In the genomic region with DNA sequence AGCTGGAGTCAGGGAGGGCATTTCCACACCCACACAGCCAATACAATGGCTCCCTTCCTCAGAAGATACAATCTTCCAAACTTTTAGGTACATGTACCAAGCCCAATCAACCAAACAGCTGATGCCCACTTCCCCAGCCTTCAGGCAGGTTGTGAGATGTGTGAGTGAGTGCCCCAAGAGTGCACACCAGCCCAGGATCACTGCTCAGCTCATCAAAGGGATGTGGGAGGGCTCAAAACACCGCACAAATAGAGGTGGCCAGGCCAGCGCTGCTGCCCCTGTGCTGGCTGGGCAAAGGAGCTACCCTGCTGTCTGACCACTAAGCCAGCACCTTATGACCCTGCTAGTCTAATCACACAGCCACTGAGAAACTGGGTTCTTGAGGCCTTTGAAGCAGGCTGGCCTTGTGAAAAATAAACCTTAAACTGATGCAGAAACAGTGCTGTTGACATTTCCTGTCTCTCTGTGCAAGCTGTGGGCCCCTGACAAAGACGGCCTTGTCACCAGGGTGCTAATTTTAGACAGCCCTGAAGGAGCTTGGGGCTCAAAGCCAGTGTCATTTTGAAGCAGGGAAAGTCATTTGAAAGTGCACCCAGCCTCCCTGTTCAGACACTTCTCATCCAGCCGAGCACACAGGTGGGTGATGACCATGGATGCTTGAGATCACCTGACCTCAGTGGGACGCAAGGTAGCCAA, we compare ENCODE assay signal across 14 mouse cellular contexts. TPM values are rescaled to one million over a fixed set of nuclear protein-coding genes. Genes with fewer than 3 reads are reported as not detected.
A peak's percentile ranks its signal among the peaks of the same experiment; 100 is the strongest.
DNase-seq lines count a peak whose midpoint lies in the region; ATAC-seq and TF ChIP-seq lines count a peak whose summit lies in the region.
"Had no signal": no experiment of that assay in that cellular context is flagged by ENCODE, and none has a peak within 500 bp of the region (broad histone marks: within the 10 kb centered on the region; RNA-seq: fewer than 3 reads in every experiment).

No protein-coding gene starts in this region.

- WGBS in thymus, adult 2 months: 27% methylated on average over 5 of the region's 5 CpGs

- TF ChIP-seq CTCF in thymus, adult 2 months (IDR thresholded peaks at IDR 0.05; ENCODE audit: borderline replicate concordance, control insufficient read depth, extremely low read depth, insufficient read depth, low read length, poor library complexity): no peak

- no peaks in the 10 kb centered on the region for H3K36me3 ChIP-seq in thymus, adult 2 months (ENCODE audit: control insufficient read depth, insufficient read depth, low read length)
- H3K36me3 ChIP-seq: midbrain, embryonic 13.5 days; stomach, embryonic 15.5 days had no signal

- no peak for TF ChIP-seq POLR2A in thymus, adult 2 months (IDR thresholded peaks at IDR 0.05; ENCODE audit: control insufficient read depth, extremely low read depth, insufficient read depth, low read length, poor library complexity)

- peak; percentile 84 for ATAC-seq in activated CD4-positive, CD25-positive, alpha-beta regulatory T cell, adult 4 months
- ATAC-seq: midbrain, embryonic 13.5 days had no signal

- intact Hi-C loops in heart, postnatal 25 days (cut with DNase I): no loop called here
- intact Hi-C loops in heart, postnatal 10 days (cut with DNase I): no loop called here

- peak; percentile 95 for DNase-seq in heart, adult 11 months
- no peak for DNase-seq in heart, postnatal 25 days (ENCODE audit: low spot score)
- DNase-seq in heart, postnatal 10 days: peak; percentile 55 to 65
- peak; percentile 39 for DNase-seq in thymus, adult 2 months
- DNase-seq in embryo, embryonic 10.5 days (ENCODE audit: low spot score): no peak
- no peak for DNase-seq in kidney, postnatal 14 days
- no peak for DNase-seq in layer of hippocampus, adult 9-10 months (ENCODE audit: low spot score)
- DNase-seq: cerebellum, postnatal 25 days; right cerebral cortex, postnatal 14 days had no signal

- H3K4me1 ChIP-seq in thymus, adult 2 months (replicated peaks; ENCODE audit: control insufficient read depth, insufficient read depth, low read length): peaks cover 29% of the 10 kb centered on the region
- H3K4me1 ChIP-seq: midbrain, embryonic 13.5 days; stomach, embryonic 15.5 days had no signal

- H3K27me3 ChIP-seq in thymus, adult 2 months (ENCODE audit: control insufficient read depth, insufficient read depth, low read length): no peaks in the 10 kb centered on the region
- H3K27me3 ChIP-seq: midbrain, embryonic 13.5 days; stomach, embryonic 15.5 days had no signal

- H3K4me3 ChIP-seq in thymus, adult 2 months (ENCODE audit: control insufficient read depth, insufficient read depth, low read length): no peak overlapping the region
- H3K4me3 ChIP-seq: midbrain, embryonic 13.5 days; stomach, embryonic 15.5 days had no signal

- peak overlapping the region; percentile 92 for H3K27ac ChIP-seq in thymus, adult 2 months (ENCODE audit: control insufficient read depth, insufficient read depth, low read length)
- H3K27ac ChIP-seq: midbrain, embryonic 13.5 days; stomach, embryonic 15.5 days had no signal

RNA-seq across cellular contexts. Expression of gene Dbh, which starts 33.7 kb away (rescaled TPM):
- total RNA-seq in heart, postnatal 25 days (2021): 1 to 10 TPM; 2.1 to 2.7 TPM
- polyA plus RNA-seq in activated CD4-positive, CD25-positive, alpha-beta regulatory T cell, adult 4 months (2017; shearing (Covaris generic)): not detected
- total RNA-seq in heart, postnatal 10 days (2021): 1 to 10 TPM; 2.3 to 2.5 TPM
- polyA plus RNA-seq in thymus, adult 2 months (2012; rRNA removed): 0.41 and 0.69 TPM in 2 replicates
- total RNA-seq: neutrophil, adult 5-6 weeks had no signal

RNA-seq across cellular contexts. Expression of gene Sardh, which starts 49.4 kb away (rescaled TPM):
- 10 to 100 TPM in 1 of 2 experiments, 1 to 10 TPM in 1; 9.7 to 10.2 TPM for total RNA-seq in heart, postnatal 25 days (2021)
- polyA plus RNA-seq in activated CD4-positive, CD25-positive, alpha-beta regulatory T cell, adult 4 months (2017; shearing (Covaris generic)): 1 to 10 TPM; 3.0 to 4.7 TPM
- total RNA-seq in heart, postnatal 10 days (2021): 10 to 100 TPM; 18.4 to 19.3 TPM
- 10.5 and 12.3 TPM in 2 replicates for polyA plus RNA-seq in thymus, adult 2 months (2012; rRNA removed)
- total RNA-seq: neutrophil, adult 5-6 weeks had no signal

RNA-seq across cellular contexts. Expression of gene Fam163b, which starts 56.4 kb away (rescaled TPM):
- total RNA-seq in heart, postnatal 25 days (2021): under 1 TPM; 0.34 to 0.48 TPM
- not detected for polyA plus RNA-seq in activated CD4-positive, CD25-positive, alpha-beta regulatory T cell, adult 4 months (2017; shearing (Covaris generic))
- total RNA-seq in heart, postnatal 10 days (2021): under 1 TPM; 0.37 to 0.38 TPM
- 7.8 and 13.3 TPM in 2 replicates for polyA plus RNA-seq in thymus, adult 2 months (2012; rRNA removed)
- total RNA-seq: neutrophil, adult 5-6 weeks had no signal
- polyA plus RNA-seq: liver, embryonic 16.5 days had no signal

Comparison
In these comparisons a context has a peak if more than half of its experiments do, and no peak if none do; other contexts are left out.
1. DNase-seq: peak in heart, adult 11 months (single experiment), heart, postnatal 10 days (2 of 2) and thymus, adult 2 months (single experiment); none in heart, postnatal 25 days (single experiment), embryo, embryonic 10.5 days (single experiment), kidney, postnatal 14 days (single experiment) and layer of hippocampus, adult 9-10 months (single experiment).